Mouse (Mus musculus) lung, postnatal 25 days (tissue): ENCODE results near the gene 1700013G24Rik.

Source experiments
- DNase-seq: peaks from one replicate; pipeline ENCODE4 v3.0.0; 2022; ENCODE audit warnings: low spot score

1700013G24Rik gene

DNA sequence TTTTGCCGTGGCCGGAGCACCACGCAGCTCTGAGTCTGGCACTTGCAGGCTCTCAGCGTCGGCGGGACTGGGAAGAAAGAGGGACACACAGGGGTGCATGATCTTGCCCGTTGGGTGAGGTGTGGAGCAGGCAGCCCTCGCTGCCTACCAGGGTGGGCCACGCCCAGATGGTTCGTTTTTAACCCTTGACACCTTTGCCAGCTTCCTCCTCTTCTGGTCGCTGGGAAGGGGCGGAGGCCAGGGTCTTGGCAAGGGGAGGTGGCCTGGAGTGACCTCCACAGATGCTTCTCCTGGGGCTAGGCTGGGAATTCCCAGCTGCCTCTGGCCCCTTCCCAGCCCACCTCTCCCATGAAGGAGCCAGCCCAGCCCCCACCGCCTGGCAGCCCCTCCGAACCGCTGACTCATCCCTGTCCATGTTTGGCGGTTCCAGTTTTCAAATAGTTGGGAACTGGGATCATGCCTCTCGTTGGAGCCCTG lies 23.7 kb downstream of the 1700013G24Rik start:
- no peak for DNase-seq

DNA sequence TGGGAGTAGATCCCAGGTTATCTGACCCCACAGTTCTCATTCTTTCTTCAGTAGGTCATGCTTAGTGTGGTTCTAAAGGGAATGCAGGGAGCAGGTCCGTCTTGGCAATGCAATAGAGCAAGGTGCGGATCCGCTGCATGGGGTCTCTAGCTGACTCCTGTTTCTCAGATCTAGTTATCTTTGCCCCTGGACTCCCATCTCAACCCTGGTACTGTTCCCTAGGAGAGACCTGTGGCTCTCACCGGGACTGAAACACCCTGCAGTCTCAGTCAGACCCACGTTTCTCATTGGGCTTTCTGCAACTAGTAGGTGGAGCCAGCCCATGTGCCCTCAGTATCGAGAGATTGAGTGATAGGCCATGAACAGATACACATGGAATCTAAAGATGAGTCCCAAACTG lies 24.5 kb downstream of the 1700013G24Rik start:
- no peak for DNase-seq

DNA sequence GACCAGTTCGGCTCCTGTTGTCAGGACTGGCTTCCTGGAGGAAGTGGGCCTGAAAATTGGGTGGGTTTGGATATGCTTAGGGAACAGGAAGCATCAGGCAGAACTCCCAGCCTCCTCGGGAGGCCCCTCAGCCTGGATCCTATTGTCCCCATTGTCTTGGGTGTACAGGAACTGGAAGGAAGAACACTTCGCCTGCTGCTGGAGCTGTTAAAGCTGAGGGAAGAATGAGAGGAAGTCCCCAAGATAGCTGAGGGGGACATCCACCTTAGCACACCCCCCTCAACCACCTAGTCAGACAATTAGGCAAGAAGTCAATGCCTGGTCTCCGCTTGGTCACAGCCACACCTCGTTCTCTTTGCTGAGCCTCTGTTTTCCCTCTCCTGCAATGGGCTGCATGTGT lies 25.2 kb downstream of the 1700013G24Rik start:
- no peak for DNase-seq

DNA sequence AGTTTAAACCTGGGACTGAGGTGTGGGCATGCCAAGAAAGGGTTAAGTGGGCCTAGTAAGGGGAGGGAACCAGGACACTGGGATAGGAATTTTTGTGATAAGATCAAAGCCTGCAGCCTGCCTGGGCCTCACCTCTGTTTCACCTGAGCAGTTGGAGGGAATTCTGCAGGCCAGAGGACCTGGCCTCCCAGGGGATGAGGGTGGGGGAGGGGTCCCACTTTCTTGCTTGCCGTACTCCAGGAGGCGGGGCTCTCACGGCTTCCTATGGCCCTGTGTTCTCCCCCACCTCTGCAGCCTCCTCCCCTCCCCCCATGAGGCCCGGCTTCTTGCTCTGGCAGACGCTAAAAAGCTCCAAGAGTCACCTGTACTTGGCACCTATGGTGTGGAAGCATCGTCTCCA lies 26.7 kb downstream of the 1700013G24Rik start:
- DNase-seq: no peak

DNA sequence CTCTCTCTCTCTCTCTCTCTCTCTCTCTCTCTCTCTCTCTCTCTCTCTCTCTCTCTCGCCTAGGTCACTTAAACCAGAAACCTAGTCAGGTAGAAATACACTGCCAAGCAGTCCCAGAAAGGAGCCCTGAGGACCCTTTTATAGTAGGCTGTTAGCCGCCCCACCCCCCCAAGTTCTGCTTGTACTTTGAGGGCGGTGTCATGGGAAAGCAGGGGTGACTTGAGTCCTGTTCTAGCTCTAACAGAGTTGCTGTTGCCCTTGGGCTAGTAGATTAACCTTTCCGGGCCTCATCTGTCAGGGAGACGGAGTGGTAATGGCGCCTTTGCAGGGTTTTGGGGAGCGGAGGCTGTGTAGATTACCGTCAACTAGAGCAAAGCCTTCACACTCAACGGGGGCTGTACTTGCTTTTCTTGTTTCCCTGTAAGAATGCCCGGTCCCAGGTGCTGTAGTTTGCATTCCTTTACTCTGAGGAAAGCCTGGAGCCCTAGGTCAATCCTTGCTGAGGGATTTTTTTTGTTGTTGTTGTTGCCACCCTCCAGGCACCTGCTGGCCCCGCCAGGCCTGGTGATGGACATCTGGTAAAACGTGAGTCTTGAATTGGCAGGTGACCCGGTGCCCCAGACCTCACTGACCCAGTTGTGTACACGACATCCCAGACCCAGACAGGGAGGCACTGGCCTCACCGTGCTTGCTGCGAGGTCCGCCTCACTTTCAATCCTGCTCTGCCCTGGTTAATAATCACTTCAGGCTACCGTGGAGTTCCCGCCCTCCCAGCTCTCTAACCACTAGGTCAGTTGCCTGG lies 27.3 kb downstream of the 1700013G24Rik start:
- no peak for DNase-seq

DNA sequence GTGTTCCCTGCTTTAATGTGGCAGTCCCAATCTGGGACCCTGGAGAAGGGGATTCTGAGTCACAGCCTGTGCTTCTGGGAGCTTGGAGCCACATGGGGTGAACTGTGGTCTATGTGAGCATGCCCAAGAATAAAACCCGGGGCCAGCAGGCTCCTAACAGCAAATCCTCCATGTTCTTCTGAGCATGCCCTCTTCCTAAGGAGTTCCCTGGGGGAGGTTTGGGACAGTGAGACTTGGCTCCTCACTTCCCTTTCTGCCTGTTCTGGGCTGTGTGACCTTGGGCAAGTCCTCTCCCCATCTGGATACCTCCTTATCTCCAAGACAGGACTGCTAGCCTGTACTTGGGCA lies 27.9 kb downstream of the 1700013G24Rik start:
- DNase-seq: no peak

DNA sequence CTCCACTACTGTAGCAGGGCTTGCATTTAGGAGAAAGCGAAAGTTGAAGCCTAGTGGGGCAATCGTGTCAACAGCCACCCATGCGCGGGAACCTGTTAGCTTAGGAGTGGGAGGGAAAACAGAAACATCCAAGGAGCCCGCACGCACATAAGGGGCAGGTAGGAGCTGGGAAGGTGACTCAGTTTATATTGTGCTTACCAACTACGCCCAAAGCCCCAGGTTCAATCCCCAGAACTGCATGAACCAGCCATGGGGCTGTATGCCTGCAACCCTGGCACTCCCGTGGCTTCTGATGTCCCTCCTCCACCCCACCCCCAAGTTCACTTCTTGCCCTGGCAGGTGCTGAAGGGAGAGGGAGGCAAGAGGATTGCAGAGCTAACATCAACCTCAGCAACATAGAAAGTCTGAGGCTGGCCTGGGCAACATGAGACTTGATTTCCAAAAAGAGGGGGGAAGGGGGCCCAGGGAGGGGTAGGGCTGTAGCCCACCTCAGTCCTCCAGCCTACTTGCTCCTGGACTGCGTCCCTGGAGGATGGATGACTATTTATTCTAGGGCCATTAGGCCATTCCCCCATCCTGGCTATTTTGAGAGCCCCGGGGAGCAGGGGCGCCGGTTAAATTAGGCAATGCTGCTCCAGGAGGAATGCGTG lies 28.4 kb downstream of the 1700013G24Rik start:
- DNase-seq: no peak

DNA sequence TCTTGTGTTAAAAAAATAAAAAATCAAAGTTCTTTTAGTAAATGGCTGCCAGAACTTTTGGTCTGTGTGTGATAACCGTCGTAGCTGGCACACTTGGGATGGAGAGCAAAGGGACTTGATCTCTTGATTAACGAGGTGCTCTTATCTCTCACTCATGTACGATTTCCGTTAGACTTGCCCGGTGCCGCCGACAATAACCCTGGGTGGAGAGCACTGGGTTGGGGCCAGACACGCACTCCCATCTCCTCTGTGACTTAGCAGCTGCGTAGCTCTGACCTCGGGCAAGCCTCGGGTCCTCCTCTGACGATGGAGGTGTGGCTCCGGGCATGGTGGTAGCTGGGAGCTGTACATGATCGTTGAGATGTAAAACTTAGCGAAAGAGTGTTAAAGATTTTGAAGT lies 30.8 kb downstream of the 1700013G24Rik start:
- DNase-seq: no peak

DNA sequence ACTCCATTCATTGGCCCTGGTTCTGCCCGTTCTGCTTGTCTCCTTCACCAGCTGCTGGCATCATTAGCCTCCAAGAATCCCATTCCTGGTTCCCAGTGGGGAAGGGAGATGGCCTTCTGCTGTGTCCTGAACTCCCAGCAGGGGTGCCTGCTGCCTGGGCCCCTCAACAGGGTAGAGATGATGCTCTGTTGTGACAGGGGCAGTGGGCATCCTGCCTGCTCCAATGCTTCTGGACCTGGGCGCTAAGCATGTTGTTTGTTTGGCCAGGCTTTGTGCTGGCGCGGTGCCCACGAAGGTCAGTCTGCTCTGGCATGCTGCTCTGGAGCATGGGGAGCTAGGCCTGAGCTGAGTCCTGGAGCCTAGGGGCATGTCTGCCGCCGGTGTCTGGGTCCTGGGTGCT lies 31.5 kb downstream of the 1700013G24Rik start:
- DNase-seq: no peak

DNA sequence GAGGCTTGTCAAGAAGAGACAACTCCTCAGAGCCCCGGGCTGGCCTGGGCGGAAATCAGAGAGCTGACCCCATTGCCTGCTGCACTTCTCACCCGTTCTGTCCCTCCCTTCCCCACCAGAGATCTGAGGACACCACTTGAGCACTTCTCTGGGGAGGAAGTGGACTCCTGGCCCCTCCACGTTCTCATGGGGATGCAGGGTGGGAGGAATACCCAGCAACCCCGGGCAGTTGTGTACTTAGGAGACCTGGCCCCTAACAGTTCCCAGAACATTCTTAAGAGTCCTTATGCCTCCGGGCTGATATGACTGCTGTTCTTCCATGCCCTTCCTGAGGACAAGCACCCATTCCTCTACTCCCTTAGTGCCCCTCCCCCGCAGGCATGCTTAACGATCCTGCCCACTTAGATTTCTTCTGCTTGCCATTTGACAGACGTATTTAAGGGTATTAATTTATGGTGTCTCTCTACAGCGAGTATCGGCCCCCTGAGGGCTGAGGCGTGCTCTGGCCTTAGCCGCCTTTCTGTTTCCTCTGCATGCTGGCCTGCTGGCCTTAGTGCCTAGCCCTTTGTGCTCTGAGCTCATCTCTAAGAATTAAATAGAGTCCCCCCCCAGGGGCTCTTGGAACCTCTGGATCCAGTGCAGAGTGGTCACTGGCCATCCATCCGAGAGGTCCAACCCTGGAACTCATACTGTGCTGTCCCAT lies 32.3 kb downstream of the 1700013G24Rik start:
- no peak for DNase-seq

DNA sequence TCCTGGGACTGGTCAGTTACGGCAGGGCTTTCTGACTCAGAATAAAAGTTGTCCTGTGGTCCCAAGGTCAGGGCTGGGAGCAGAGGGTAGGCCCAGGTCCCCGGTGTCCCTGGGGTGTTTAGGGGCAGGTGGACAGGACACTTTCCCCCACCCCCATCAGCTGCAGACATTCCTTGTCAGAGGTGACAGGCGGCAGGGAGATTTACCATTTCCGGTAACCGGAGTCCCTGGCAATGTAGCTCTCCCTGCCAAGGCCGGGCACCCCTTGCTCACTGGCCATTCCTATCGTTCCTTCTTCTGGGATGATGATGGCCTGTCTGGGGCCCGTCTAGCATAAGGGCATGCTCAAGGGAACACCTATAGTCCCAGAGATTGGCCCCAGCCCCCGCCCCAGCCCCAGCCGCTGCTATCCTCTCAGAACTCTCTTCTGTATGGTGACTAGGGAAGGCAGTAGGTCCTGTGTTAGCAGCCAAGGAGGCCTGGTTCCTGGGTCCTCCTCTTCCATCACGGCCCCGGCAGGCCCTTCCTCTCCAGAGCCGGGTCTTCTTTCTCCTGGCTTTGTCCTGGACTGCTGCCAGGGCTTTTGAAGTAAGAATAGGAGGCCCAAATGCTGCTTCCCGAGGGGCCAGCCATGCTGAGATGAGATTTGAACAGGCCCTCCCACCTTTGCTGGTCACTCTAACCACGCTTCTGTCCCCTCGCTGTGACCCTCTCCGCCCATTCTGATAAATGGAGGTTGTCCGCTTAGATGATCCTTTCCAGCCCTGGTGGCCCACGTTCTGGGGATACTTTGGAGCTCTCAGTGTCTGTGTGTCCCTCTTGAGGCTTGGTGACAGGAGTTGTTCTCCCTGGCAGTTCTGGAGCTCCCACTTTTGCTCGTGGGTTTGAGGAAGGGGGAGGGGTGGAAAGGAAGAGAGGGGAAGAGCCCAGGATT lies 33.3 kb downstream of the 1700013G24Rik start:
- no peak for DNase-seq

DNA sequence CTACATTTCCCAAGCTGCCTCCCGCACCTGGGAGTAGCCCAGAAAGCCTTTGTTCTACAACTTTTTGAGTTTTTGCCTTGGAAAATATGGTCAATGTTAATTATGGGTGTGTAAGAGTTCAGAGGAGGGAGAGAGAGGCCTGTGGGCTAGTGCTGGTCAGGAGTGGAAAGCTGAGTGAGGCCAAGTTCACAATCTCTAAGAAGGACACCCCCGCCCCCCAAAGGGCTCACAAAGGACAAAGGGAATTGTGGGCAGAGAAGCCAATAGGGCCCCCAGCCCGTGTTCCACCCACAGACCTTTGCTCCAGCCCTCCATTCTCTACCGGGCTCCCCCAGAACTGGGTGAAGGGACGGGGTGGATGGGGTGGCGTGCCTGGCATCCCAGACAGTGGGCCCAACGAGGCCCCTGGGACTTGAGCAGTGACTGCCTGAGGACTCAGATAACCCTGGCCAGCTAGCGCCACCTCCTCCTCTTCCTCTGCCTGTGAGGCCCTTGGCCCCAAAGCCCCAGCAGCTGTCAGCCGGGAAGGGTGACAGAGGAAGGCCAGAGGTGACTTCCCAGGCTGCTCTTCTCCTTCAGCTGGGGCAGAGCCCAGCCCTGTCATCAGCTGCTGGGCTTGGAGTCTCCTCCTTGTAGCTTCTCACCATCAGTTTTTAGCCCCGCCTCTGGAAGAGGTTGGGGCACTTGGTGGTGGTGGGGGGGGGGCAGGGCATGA lies 34.4 kb downstream of the 1700013G24Rik start:
- DNase-seq: peak; percentile 59

DNA sequence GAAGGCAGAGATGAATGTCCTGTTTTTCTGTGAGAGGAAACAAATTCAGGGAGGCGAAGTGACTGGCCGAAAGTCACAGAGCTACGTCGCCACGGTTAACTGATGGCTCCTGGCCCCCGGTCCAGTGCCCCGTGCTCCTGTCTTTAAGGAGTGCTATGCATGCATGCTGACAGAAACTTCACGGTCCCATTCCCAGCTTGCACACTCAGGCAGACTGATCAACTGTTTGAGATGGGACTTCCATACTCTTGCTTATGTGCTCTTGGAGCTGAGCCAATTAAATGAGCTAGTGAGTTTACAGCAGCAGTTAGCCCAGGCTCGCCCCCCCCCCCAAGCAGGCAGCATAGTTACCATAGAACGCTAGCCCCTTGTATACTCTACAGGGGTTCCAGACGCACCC lies 35.0 kb downstream of the 1700013G24Rik start:
- no peak for DNase-seq

DNA sequence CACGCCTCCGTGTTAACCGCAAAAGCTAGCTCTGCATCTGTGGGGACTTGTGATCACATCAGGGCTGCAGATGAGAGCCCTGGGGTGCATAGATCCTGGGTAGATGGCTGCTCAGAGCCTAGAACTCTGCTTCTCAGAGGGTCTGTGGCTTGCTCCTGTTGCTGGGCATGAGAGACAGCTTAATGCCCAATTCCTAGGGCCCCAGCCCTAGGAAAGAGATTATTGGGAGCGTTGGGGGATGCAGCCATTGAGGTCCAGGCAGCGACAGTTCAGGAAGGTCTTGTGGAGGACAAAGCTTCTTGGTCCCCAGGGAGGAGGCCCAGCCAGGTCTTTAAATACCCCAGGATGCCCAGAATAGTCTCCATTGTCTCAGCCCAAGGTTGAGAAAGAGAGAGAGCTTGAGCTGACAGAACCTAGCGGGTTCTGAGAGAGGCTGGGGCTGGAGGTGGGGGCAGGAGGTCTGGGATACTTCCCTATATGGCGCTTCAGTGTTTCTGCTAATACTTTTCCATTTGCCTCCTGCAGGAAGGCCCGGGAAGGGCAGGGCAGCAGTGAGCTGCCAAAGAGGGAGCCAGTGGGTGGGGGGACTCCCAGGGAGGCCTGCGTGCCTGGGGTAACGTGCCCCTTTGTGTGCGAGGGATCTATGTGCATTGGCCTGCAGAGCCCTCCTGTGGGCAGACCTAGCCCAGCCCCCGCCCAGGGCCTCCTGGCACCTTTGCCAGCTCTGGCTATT lies 35.7 kb downstream of the 1700013G24Rik start:
- no peak for DNase-seq

DNA sequence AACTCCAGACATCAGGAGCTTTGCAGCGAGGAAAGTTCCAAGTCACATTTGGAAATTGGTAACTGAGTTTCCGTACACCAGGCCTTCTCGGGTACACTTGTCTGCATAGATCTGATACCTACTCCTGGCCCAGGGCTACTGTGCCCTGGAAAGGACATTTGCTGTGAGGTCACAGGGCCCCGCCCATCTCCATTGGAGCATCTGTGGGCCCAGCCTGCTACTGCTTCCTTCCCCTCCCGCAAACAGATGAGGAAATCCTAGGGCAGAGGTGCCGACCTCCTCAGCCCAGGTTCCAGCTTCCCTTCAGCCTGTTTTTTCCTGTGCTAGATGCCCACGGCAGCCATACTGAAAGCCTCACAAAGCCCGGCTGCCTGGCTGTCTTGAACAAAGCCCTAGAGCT lies 36.9 kb downstream of the 1700013G24Rik start:
- DNase-seq: no peak

DNA sequence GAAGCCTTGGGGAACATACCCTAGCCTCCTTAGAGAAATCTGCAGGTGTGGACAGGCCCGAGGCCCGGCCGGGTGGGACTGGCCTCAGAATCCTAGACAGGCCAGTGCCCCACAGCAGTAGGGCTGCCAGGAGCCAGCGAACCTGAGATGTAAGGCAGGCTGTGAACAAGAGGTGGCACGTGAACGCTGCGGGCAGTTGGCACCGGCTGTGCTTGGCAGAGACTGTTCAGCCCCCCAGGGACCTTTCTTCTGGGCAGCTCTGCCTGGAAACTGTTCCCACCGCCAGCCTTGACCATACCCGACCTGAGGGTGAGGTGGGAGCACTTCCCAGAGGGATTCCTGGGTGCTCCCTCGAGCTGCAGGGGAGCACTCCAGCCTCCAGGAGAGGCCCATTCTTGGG lies 39.5 kb downstream of the 1700013G24Rik start:
- DNase-seq: no peak

DNA sequence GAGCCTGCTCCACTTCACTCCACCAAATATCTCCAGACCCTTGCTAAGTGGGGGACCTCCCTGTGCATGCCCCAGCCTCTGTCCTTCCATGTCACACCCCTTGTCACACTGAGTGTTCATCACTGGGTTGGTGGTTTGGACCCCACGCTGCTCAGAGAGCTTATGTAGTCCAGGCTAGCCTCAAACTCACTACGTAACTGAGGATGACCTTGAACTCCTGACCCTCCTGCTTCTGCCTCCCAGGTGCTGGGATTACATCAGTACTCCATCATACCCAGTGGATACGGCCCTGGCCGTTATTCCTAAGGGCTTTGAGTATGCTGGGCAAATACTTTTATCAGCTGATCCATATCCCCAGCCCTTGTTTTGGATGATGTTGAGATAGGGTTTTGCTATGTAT lies 40.1 kb downstream of the 1700013G24Rik start:
- DNase-seq: no peak

DNA sequence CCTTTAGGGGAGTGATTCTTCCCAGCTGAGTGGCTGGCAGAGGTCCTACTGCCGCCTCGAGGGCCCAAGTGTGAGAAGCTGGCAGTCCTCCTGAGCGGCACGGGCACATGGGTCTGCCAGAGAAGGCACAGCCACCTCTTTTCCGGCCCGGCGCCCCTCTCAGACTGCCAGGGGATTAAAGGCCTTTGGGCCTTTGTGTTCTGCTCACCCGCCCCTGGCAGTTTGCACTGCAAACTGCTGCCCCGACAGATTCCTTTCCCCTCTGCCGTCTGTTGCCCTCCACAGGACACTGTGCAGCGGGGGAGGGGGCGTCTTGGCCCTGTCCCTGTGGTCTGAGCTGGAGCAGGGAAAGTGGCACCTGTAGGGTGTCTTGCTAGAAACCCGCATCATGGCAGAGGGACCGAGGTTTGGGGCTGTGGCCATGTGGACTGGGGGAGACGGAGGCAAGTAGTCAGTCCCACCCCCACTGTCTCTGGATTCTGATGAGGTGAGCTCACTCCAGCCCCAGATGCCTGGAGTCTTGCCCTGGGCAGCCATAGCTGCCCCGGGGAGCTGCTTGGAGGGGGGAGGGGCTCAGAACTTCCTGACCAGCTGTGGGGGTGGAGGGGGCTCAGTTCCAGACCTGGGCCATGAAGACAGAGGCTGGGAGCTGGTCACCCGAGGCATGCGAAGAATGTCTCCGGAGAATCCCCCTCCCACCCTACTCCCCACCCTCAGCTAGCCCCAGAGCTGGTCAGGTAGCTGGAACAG lies 41.8 kb downstream of the 1700013G24Rik start:
- no peak for DNase-seq

DNA sequence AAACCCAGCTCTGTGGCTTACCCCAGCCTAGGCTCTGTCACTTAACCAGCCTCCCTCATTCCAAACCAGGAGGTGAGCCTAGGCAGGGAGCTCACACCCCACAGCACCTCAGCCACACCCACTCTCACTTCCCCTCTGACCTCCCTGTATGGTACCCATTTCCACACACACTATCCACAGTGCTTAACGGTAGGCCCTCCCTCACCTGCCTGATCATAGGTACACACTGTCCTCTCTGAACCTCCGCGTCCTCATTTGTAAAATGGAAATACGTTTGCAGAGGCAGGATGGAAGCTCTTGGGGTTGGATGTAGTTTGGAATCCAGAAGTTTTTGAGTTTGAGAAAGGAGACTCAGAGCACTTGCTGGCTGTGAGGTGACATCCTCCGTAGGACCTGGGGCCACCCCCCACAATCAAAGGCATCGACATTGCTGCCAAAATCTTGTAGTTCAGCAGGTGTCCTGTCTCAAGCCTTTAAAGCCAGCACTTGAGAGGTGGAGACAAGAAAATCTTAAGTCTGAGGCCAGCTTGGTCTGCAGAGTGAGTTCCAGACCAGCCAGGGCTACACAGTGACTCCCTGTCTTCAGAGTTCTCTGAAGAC lies 42.5 kb downstream of the 1700013G24Rik start:
- DNase-seq: no peak
